Mouse (Mus musculus) right cerebral cortex, postnatal 10 days (tissue): Measurements from ENCODE around the gene Diaph3.
A peak's percentile ranks its signal among the peaks of the same experiment; 100 is the strongest.
"Not testable (repeated sequence)": the region's sequence is repeated elsewhere in the genome, so short reads cannot be mapped to it uniquely, and the experiment has no call there.

Experiments used
- DNase-seq, 2 experiments: peaks; one replicate each; pipeline ENCODE4 v3.0.0; 2021; ENCODE audit warnings: low spot score in 2 of 2

The Diaph3 gene

DNA sequence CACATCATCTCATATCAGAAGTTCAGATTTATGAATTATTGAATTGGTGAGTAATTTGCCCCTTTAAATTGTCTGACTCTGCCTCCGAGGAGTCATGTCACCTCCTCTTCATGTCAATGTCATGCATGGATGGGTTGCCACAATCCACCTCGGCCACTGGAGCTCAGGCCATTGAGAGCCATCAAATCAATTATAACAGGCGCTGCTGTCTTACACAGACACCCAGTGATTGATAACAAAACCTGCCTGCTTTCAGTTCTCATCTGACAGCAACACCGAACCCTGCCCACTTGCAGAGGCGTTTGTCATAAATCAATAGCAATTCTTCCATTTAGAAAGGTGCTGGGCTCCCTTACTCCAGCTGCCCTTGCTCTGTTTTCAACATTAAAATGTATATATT lies 402.1 kb downstream of the Diaph3 start:
- DNase-seq, result no peak

DNA sequence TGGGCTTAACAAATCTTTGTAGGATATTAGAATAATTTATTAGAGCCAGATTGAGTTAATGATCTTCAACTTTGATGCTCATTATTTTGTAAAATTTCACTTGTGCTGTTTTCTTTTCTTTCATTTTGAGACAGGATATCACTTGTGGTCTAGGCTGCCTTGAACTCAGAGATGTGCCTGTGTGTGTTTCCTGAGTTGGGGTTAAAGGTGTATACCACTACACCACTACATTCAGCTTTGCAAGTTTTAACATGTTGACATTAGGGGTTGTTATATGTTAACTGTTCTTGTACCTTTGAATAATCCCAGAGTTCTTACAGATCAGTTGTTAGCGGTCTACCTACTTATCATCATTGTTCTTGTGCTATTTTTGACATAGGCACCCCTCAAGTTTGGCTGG lies 404.4 kb downstream of the Diaph3 start:
- no peak for DNase-seq

DNA sequence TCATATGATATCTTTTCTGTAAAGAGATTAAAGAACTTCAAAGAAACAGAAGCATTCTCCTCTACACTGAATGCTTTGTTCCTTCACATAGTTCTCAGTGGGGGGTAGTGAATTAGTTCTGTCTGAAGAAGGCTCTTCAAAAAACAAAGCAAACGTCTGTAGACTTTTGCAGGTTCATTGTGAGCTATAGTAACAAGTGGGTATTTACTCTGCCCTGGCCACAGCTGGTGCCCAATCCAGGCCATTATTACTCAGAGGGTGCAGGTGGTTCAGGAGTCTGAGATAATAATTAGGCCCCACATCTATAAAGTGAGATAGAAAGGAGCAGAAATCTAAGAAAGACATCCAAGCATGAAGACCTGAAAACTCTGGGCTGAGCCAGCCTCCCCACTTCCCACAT lies 409.7 kb downstream of the Diaph3 start:
- no peak for DNase-seq

DNA sequence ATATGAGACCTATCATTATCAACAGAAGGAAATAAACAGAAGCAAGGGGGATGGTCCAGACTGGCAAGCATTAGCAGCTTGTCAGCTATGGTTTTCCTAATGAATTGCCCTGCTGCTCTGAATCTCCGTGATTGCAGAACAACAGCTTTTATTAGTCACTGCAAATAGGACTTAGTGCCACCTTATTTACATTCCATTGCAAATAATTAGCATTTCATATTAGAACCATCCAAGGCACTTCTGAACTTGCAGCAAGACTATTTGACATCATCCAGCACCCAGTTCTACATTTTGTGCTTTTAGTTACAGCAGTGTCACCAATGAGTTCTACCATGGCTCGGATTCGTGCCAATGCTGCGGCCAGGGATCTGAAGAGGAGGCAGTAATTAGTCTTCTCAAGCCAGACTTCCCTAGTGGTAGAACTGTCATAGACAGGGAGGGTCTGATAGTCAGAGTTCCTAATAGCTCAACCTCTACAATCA lies 411.4 kb downstream of the Diaph3 start:
- peak in 1 of 2 experiments; percentile 37 for DNase-seq

DNA sequence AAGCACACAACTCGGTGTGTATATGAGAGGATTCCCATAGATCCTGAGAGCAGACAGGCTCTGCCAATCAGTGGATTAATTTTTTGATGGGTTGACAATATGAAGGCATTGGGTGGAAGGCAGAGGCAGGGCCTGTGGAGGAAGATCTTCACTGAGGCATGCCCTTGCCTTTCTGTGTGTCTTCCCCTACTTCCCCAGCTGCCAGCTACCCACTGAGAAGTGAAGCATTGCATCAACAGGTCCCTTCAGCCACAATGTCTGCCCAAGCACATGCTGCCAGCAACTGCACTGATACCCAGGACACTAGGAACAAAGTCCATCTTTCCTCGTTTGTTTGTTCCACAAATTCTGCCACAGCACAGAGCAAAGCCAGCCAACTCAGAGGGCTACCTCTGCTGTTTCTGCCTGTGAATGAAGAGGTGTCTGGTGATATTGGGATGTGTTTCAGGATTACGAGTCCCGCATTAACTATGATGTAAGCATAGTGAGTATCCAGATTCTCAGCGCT lies 413.4 kb downstream of the Diaph3 start:
- DNase-seq, result no peak

DNA sequence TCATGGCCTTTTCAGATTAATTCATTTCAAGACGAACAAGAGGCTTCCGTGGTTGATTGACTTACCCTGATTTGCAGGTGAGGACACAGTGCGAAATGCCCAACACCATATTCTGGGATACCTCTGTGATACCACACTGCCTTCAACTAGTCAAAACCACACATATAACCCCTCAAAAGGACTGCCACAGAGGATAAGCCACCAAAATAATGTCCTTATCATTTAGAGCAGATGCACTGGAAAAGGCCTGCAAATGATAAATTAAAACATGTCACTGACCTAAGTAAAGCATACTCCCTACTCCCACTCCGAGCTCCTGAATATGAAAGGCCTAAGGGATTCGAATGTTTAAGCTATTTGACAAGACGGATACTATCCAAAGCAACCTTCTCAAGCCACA lies 419.3 kb downstream of the Diaph3 start:
- DNase-seq, result no peak

DNA sequence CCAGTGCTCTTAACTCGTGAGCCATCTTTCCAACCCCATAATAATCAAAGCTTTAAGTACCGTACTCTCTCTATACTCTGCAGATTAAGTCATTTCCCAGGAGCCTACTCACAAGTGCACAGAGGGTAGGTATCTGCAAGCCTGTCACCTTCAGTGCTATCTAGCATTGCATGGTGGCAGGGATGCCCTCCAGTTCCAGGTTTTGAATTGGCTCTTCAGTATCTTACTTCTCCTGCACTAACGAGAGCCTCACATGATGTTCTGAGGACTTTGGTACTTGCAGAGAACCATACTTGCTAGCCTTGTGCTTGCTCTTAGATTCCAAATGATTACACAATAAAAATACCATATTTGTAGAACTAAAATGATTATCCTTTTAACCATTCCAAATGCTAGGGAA lies 420.0 kb downstream of the Diaph3 start:
- DNase-seq, result no peak

DNA sequence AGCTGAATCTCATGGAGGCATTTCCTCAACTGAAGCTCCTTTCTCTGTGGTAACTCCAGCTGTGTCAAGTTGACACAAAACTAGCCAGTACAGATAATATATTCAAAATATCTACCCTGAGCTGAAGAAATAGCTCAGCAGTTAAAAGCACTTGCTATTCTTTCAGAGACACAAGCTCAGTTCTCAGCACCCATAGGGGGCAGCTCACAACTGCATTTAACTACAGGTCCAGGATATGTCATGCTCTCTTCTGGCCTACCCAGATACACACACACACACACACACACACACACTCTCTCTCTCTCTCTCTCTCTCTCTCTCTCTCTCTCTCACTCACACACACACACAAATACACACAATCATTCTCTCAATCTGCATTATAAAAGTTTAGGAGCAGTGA lies 420.6 kb downstream of the Diaph3 start:
- not testable (repeated sequence) for DNase-seq

DNA sequence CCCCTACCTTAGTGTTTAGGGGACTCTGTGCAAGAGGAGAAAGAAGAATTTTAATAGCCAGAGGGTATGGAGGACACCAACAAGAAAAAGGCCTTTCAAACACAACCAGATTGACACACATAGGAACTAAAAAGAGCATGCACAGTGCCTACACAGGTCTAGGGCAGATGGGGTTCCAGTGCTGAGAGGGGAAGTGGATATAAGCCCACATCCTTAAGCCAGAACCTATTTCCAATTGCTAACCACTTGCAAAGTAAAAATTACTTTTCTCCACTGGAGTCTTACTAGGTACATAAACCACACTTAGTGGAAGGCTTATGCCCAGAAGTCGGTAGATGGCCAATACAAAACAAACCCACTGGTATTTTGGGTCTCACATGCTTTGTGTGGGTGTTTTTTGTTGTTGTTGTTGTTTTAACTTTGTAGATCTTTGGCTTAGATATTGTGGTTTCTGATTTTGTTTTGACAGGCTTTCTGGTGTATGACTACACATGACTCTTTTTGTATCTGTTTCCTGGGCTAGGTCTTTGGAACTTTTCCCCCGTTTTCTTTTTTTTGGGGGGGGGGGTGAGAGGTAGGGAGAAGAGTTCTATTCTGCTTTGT lies 426.8 kb downstream of the Diaph3 start:
- DNase-seq, result no peak

DNA sequence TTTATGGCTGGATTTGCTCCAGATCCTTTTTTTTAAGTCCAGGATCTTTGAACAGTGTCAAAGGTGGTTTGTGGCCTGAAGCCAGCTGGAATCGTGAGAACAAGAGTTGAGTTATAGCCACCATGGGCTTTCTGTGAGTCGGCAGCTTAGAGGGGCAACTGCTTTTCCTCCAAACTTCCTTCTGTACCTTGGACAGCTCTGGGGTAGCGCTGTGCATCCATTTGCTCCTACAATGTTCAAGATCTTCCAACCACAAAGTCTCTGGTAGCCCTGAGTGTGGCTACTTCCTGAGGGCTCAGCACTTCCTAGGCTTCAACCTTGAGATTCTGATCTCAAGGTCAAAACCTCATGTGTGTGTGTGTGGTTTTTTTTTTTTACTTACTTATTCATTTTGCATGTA lies 437.0 kb downstream of the Diaph3 start:
- no peak for DNase-seq

DNA sequence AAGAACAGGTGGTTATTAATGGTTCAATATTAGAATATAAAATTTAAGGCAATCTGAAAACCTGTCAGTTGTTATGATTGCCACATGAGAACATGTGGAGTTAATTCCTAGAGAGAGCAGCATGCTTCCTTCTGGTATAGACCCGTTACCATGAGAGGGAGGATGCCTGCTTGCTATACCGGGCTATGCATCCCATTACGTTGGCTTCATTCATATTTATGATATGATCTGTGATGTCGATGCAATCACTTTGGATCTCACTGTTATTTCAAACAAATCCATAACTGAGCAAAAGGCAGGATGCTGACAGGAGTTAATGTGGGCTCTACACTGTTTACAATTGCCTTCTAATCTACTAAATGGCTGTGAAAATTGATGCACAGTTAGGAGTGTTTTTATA lies 439.9 kb downstream of the Diaph3 start:
- no peak for DNase-seq

DNA sequence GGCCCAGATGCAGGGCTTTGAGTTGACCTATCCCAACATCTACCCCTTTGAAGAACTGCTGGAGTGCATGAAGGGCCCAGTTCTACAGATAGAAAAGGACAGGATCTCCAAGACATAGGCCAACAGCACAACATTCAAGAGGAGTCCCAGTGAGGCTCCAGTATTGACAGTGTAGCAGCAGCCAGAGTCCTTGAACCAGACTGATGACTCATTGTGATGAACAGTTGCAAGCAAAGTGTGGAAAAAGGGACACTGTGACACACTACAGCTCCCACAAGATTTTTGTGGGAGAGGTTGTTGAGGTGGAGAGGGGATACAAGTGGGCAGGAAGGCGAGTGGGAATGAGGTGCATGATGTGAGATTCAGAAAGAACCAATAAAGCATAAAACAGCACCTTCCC lies 443.1 kb downstream of the Diaph3 start:
- no peak for DNase-seq

DNA sequence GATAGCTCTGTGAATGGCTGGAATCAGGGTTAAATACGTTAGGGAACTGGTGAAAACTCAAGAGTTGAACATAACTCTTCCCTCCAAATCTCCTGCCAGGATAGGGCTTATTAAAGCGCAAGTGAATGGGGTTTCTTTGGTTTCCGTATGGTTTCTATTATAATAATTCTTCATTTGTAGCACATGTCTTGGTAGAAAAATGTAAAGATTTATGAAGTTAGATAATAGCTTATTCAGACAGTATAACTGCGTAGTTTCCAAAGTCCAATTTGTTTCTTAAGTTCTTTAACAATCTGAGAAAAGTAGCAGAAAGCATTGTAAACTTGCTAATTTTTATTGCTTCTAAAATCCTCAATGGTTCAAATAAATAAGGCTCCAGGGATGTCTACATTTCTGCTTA lies 448.3 kb downstream of the Diaph3 start:
- DNase-seq, result no peak

DNA sequence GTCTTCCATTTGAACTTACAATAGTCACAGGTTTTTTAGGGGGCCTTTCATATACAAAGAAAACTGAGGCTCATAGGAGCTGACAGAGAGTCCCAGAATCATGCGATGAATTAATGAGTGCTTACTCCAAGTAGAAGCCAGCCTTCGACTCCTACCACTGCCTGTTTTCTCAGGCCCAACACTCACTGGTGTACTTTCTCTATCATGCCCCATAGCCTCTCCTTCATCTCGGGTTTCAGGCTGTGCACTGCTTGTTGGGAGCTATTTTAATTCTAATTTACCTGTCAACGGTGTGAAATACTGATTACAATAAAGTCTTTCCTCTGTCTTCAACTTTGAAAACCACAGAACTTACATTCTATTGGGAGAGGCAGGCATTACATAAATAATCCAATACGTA lies 449.7 kb downstream of the Diaph3 start:
- DNase-seq, result no peak

DNA sequence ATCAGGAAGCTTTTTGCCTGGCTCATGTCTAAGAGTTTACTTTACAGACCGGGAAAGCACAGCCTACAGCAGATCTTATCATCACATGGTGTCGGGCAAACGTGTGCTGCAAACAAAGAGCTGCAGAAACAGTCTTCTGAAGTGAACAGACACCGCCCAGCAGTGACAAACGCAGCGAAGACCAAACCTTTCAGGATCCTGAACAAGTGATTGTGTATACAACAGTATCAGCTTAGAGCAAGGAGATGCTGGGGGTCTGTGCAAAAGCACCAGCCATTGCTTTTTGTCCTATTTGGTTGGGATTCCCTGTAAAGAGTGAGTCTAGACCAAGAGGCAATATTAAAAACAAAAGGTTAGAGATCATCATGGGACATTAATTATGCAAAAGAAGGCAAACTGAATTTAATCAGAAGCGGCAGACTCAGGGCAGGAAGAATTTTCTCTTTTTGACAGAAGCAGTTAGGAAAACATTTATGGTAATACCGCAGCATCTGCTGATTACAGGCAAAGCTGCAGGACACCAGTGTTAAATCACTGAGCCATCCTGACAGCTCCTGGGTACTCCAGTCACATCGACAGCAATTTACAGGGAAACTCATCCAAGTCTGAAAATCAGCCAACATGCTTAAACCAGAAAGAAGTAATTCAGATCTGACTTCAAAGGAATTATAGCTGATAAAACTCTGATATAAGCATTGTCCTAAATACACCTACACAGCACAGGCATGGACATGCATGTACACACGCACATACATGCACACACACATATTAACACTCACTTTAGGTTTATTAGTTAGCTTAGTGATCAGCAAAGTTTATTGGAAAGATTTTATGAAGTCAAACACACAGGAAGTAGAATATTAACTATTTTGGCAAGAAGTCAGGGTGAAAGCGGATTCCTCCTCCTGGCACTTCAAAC lies 456.2 kb downstream of the Diaph3 start:
- DNase-seq, result peak in 1 of 2 experiments; percentile 30

DNA sequence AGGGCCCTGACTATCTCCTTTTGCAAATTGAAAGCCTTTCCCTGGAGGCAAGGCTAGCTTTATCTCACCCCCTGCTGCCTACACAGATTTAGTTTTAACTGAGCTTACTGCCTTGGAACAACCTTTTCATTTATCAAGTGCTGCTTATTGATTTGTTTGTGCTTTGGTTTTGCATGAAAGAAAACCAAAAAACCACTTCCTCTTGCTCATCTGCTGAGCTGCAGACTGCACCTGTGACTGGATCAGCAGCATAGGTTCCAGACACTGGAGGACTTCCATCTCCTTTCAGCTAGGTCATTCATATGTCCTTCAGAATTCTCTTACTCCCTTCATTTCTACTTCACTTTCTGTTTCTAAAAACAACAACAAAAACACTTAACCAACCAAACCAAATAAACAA lies 459.1 kb downstream of the Diaph3 start:
- DNase-seq, result no peak

DNA sequence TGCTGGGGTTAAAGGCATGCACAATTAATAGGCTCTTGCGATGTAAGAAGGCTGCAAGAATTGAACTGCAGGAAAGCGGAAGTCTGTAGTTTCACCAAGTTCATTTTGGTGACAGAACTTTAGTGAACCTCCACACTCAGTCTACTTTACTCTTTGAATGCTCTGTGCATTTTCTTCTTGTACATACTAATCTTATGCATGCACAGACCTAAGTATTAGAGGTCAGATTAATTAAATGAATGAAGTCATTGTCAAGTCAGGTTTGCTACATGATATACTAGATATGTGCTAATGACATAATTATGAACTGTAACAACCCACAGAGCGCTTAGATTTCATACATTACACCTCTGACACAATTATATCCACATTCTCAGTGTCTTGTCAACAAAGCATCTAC lies 462.0 kb downstream of the Diaph3 start:
- no peak for DNase-seq

DNA sequence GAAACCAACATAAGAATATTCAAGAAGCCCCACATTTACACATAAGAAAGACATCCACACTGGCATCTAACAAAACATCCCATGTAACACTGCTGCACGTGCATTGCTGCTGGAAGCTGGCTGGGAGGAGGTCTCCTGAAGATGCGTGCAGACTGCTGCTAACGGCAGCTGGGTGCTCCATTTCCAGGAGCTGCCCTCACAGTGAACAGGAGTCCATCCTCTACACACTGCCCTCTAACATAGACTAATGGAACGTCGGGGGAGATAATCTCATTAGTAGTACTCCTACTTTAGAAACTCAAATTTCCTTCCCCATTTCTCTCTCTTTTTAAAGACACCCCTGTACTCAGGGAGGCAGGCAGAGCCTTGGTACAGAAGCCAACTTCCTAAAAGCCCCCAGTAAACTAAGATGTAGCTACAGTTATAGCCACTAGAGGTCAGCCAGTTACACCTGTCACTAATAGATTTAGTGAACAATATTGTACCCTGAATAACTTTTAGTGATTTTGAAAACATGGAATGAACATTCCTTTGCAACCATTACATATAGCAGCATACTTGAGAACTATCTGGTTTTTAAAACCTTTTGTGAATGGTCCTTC lies 462.8 kb downstream of the Diaph3 start:
- no peak for DNase-seq

DNA sequence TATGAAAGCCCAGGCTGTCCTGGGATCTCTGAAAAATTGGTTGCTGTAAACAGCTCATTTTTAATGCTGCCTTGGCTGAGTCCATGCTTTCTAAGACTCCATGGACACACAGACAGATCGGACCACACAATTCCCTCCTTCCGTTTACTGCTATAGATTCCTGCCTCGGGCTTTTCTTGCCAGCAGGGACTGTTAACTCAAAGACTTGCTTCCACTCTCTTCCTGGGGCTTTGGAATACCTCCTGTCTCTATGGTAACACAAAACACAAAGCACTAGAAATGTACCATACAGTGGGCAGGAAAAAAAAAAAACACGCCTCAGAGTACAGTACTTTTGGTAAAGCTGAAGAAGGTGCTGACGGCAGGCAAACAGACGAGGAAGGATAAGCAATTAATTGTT lies 464.0 kb downstream of the Diaph3 start:
- DNase-seq, result peak; percentile 33 to 48

DNA sequence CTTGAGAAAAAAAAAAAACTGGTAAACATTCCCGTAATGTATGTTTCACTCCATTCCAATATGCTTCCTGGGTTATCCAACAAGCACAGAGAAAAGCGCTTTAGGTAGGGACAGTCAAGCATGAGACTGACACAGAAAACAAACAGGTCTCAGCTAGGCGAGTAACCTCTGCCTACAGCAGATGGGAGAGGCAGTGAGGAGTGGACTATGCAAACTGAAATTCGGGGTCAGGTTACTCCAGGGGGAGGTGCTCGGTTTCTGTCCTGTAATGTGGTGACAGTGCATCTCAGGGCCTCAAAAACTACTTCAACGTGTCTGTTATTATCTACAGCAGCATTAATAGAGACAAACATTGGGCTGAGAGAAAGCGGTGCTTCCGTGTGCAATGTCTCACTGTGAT lies 465.7 kb downstream of the Diaph3 start:
- no peak for DNase-seq

DNA sequence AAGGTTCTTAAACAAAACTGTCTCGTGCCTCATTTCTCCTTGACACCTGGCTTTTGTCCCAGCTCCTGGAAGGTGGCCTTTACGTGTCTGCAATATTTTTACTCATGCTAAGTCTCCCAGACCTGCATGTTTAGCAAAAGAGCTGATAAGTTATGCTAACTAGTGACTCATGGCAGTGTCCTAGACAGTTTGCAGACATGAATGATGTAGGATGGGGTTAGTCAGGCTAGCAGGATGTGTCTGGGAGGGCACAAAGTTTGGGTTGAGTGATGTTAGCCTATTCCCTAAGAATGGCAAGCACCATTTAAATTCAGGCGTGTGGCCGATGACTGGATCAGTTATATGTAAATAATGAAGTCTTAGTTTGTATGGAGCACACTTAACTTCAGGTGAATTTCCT lies 478.2 kb downstream of the Diaph3 start:
- DNase-seq, result no peak

DNA sequence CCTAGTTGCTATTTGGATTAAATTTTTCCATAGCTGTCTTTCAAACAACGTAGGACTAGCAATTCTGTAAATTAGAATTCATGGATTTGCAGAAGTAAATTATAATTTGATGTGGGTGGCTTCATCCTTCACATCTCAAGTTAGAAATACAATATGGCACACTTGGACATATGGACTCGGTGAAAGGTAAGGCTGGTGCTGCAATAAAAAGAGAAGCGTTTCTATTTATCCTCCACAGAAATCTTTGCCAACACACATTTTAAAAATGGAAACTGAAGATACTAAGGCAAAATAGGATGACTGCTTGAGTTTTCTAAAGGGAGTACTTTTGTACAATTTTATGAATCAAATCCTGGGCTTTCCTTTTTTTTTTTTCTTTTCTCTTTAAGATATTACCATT lies 480.5 kb downstream of the Diaph3 start:
- DNase-seq, result no peak

DNA sequence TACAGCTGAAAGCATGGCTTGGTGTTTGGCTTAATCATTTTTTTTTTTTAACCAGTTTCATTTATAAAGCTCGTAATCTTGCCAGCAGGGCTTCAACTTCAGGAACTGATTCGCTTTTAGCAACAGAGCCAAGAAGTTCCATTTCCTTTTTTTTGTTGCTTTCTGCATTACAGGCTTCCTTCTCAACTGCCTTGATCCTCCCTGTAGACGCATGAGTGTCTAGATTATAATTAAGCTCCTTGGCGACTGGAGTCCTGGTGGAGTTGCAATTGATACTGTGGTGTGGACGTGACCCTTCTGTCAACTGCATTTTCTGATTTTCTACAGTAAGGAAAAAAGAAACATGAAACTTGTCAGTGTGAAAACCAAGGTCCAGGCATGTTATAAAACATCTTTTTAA lies 484.8 kb downstream of the Diaph3 start:
- no peak for DNase-seq
